Mouse (Mus musculus) E14TG2a.4 (cell line): ENCODE results near the gene Fuk.

Source experiments
- H3K27me3 ChIP-seq: 2 replicates; pipeline ENCODE4 v1.6.1; 2014; ENCODE audit warnings: low read length, control low read depth; ENCODE audit not compliant: insufficient read depth
- H3K36me3 ChIP-seq: 2 replicates; pipeline ENCODE4 v1.6.1; 2014; ENCODE audit warnings: low read length, control low read depth; ENCODE audit not compliant: insufficient read depth
- H3K4me1 ChIP-seq: replicated peaks from 2 replicates; pipeline ENCODE4 v1.6.1; 2014; ENCODE audit warnings: low read depth, low read length, control low read depth
- H3K4me3 ChIP-seq: replicated peaks from 2 replicates; pipeline ENCODE4 v1.5.1; 2014; ENCODE audit warnings: mild to moderate bottlenecking, low read length
- H3K9me3 ChIP-seq: 2 replicates; pipeline ENCODE4 v1.6.1; 2014; ENCODE audit warnings: low read length, control low read depth
- CTCF ChIP-seq: conservative IDR thresholded peaks from 2 replicates; pipeline ENCODE4 v1.5.1; 2014; ENCODE audit warnings: low read length
- NANOG ChIP-seq: IDR thresholded peaks from 2 replicates; pipeline ENCODE4 v1.6.1; 2014; ENCODE audit warnings: borderline replicate concordance, low read length, mixed read lengths
- POU5F1 ChIP-seq: IDR thresholded peaks from 2 replicates; pipeline ENCODE4 v1.6.1; 2014; ENCODE audit warnings: low read length, borderline replicate concordance

Gene Fuk

DNA sequence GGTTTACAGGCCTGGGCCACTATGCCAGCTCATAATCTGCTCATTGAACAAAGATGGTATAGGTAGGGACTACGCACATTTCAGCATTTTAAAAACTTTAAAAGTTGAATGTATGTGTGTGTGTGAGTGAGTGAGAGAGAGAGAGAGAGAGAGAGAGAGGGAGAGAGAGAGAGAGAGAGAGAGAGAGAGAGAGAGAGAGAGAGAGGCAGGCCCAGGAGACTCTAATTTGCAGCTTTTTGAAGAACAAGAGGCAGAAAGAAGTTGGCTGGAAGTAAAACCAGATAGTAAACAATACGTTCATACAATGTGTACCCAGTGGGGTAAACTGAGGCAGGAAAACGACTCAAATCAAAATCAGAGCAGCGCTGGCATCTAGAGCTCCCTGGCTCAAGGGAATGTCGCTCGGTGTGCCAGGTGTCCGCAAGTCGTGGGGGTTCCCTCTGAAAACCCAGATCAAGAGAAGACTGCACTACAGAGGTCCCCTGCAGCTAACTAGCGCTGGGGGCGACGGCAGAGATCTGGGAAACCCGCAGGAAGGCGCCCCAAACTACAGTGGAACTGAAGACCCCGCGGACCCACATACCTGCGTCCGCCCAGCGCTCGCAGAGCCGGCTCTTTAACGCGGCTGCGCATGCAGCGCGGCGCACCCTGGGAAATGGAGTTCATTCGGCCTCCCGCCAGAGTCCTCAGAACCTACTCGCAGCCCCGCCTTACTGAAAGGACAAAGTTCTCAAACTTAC lies at the start of gene Fuk:
Fuk (minus strand) TSS at position 650 of the 740 bp plus-strand sequence.
- H3K4me3 ChIP-seq = peak within 1 kb of the TSS; percentile 82
- peaks cover 11% of the 10 kb centered on the region for H3K36me3 ChIP-seq
- no peak for TF ChIP-seq CTCF
- TF ChIP-seq POU5F1 = no peak
- TF ChIP-seq NANOG = no peak
- H3K27me3 ChIP-seq = peaks cover 20% of the 10 kb centered on the region
- H3K4me1 ChIP-seq = peaks cover 17% of the 10 kb centered on the region
- H3K9me3 ChIP-seq = no peaks in the 10 kb centered on the region

DNA sequence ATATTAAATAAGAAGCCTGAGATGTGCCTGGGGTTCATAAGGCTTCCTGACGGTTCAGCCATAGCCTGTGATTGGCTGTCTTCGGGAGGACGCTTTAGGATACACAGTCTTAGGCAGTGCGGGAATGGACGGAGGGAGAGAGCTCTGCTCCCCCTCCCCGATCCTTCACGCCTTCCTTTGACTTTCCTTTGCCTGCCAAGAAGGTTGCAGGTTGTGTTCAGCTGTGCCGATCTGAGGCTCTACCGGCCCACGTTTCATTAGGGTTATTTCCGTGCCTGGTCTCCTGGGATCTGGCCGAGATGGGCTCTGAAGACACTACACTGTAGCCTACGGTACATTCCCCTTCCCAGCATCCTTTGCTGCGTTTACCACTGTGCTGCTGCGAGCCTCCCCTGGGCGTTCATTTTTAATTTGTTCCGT lies 47.8 kb upstream of the Fuk start:
- no peak for TF ChIP-seq POU5F1
- peak overlapping the region; percentile 76 for H3K4me3 ChIP-seq
- peaks cover 5% of the 10 kb centered on the region; the same call in 1 of the 2 replicates for H3K36me3 ChIP-seq
- no peaks in the 10 kb centered on the region for H3K9me3 ChIP-seq
- H3K4me1 ChIP-seq = peaks cover 46% of the 10 kb centered on the region
- H3K27me3 ChIP-seq = no peaks in the 10 kb centered on the region

DNA sequence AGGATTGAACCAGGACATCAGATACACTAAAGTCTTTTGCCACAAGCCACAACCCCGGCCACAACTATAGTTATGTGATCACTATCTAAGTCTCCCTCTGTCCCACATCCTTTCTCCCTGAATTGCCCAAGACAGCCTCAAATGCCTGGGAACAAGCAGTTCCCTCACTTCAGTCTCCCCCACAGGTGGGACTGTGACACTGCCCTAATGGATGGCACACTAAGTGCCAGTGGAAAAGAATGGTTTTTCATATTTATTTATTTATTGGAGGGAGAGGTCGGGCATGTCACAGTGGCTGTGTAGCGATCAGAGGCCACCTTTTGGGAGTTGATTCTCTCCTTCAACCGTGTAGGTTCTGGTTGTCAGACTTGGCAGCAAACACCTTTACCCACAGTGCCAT lies 43.4 kb upstream of the Fuk start:
- Histone ChIP-seq H3K27me3 (no peaks in the 10 kb centered on the region), H3K36me3 (no peaks in the 10 kb centered on the region), H3K4me3 (no peak overlapping the region), H3K9me3 (no peaks in the 10 kb centered on the region), H3K4me1 (peaks cover 55% of the 10 kb centered on the region)
- TF ChIP-seq POU5F1 (no peak), NANOG (no peak), CTCF (no peak)

DNA sequence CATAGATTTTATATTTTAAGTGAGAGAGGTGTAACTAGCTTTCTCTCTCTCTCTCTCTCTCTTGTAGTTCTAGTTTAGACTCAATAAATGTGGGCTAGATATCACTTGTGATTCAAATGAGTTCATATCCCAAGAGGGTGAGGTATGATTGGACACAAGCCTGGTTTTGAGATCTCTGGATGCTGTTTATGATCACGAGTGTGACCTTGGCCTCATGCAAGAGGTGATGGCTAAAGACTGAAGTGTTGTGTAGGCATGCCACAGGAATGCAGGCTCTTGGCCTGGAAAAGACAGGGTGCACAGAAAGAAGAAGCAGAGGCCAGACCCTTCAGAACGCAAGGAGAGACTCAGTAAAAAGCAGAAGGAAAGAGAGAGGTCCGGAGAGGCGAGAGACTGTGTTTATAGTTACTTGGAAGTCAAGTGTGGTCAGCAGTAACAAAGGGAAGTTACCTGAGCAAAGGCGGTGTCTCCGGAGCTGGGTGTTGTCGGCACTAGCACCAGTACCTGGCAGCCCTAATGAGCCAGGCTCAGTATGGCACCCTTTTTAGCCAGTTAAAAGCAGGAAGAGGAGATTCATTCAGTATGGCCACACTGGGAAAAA lies 42.1 kb upstream of the Fuk start:
- no peak overlapping the region for H3K4me3 ChIP-seq
- H3K27me3 ChIP-seq = no peaks in the 10 kb centered on the region
- peaks cover 46% of the 10 kb centered on the region for H3K4me1 ChIP-seq
- H3K9me3 ChIP-seq = no peaks in the 10 kb centered on the region
- TF ChIP-seq NANOG (no peak), CTCF (no peak), POU5F1 (no peak)
- H3K36me3 ChIP-seq = no peaks in the 10 kb centered on the region

DNA sequence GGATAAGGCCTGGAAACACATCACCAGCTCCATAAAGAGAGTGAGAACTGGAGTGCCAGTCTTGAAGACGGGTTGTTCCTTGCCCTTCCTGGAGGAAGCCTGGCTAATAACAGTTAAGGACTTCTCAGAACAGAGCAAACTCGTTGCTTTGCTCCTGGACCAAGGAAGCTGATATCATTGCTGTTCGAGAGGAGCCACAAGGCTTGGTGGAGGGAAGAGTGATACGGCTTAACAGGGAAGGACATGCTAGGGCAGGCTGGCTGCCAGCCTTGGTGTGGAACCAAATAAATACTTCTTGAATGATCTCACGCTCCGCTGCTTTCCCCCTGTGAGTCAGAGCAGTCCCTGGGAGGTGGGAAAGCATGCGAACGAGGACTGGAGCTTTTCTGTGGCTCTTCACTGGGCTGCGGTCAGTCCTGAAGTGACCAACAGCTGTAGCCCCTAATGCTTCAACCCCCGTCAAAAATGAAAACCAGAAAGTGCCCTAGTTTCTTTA lies 39.2 kb upstream of the Fuk start:
- H3K36me3 ChIP-seq = no peaks in the 10 kb centered on the region
- H3K27me3 ChIP-seq = no peaks in the 10 kb centered on the region
- no peaks in the 10 kb centered on the region for H3K9me3 ChIP-seq
- no peak overlapping the region for H3K4me3 ChIP-seq
- peaks cover 48% of the 10 kb centered on the region for H3K4me1 ChIP-seq
- TF ChIP-seq POU5F1 (no peak), CTCF (no peak), NANOG (no peak)

DNA sequence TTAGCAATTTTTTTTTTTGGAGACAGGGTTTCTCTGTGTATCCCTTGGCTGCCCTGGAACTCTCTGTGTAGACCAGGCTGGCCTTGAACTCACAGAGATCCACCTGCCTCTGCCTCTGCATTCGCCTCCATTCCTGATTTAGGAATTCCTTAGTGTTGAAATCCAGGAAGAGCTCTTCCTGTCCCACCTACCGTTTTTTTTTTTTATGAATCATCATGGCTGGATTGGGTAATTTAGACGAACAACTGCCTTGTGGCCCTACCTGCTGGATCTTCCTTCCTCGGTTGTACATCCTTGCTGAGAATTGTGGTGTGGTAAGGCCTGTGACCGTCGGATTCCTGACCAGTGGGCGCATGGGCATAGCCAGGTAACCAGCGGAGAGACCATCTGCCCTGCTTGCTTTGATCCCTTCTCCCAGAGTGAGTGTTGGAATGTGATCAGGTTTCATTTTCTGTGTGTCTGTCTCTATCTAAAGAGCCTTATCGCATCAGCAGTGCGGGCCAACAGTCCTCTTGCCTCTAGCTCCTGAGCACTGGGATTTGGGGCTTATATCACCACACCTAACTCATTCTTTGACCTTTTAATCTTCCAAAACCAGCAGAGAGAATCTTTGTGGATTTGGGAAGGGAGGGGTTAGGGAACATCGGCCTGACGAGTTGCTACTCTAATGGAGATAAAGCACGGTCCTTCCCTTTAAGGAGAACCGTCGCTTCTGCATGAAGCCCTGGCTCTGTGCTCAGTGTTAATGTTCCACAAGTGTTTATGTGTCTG lies 38.6 kb upstream of the Fuk start:
- no peaks in the 10 kb centered on the region for H3K9me3 ChIP-seq
- no peaks in the 10 kb centered on the region for H3K27me3 ChIP-seq
- no peak overlapping the region for H3K4me3 ChIP-seq
- TF ChIP-seq POU5F1 (no peak), CTCF (no peak), NANOG (no peak)
- peaks cover 48% of the 10 kb centered on the region for H3K4me1 ChIP-seq
- no peaks in the 10 kb centered on the region for H3K36me3 ChIP-seq

DNA sequence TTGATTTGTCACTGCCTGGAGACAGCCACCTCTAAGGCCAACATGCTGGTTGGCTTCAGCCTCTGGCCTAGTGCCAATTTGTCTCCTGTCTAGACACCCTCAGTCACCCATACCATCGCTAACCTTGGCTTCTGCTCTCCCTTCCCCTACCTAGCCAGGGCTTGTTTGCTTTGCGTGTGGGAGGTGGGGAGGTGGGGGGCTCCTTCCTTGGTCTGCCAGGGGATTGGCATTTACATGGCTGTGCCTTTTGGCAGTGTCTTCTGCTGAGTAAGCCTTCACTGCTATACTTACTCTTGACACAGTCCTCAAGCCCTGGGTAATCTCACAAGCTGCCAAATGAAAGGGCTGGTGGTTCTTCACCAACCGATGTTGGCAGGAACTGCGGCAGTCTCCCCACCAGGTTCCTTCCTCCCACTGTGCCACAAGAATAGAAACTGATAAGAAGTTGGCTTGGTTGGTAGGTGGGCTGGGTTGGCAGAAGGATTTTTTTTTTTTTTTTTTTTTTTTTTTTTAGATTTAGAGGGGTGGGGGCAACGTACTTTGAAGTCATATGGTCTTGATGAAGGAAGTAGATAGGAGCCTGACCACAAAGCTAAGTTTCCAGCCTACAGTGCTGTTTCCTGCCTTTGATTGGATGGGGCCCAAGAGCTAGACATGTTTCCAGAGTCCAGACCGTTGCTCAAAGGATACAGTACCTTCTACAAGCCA lies 36.7 kb upstream of the Fuk start:
- Histone ChIP-seq H3K27me3 (no peaks in the 10 kb centered on the region), H3K9me3 (no peaks in the 10 kb centered on the region), H3K4me1 (peaks cover 38% of the 10 kb centered on the region), H3K36me3 (no peaks in the 10 kb centered on the region), H3K4me3 (no peak overlapping the region)
- TF ChIP-seq CTCF (no peak), POU5F1 (no peak), NANOG (no peak)

DNA sequence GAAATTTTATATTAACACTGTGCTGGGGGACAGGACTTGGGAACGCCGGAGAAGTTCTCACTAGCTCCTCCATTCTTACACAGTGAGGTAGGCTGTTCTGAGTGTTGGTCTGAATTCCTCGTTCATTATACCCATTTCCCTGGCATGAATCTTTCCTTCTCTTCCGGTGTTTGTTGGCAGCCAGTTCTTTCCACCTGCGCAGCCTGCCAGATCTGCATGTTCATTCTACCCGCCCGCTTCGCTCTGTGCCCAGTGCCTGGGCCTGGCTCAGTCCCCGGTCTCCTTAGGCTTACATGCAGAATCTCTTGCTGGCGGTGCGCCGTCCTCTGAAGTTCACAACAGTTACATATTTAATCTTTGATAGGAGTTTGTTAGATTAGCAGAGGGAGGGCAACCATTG lies 33.9 kb upstream of the Fuk start:
- Histone ChIP-seq H3K4me3 (no peak overlapping the region), H3K27me3 (no peaks in the 10 kb centered on the region), H3K36me3 (no peaks in the 10 kb centered on the region), H3K9me3 (no peaks in the 10 kb centered on the region), H3K4me1 (peaks cover 46% of the 10 kb centered on the region)
- TF ChIP-seq CTCF (no peak), POU5F1 (no peak), NANOG (no peak)
